In the genomic region with DNA sequence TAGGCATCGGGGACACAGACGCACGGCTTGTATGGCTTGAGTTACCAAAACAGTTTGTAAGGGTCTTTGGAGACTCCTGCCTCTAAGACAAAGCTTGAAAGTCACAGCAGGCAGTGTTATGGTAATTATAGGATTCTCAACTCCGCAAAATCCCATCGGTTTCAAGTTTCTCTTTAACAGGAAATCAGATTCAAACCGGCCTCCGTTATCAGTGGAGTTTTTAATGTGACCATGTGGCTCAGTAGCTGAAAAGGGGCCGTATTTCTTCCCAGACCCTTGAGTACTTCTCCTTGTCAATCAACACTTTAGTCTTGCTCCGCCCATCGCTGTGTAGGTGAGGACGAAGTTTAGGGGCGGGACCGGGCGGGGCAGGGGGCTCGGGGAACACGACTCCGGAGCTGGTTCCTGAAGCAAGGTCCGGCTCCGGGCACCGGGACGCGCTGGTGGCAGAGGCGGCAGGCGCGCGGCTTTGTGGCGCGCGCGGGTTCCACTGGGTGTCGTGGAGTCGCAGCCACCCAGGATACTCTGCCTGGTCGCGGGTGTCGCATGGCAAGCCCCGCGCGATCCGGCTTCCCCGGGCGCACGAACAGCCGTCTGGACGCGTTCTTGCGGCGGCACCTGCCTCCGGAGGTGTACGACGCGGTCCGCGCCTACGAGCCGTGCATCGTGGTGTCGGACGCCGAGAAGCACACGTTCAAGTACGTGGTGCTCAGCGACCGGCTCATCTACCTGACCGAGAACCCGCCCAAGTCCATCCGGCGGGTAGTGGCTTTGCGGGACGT, we compare ENCODE assay signal across 9 mouse cellular contexts. TPM values are rescaled to one million over a fixed set of nuclear protein-coding genes. Genes with fewer than 3 reads are reported as not detected.
DNase-seq lines count a peak whose midpoint lies in the region; ATAC-seq and TF ChIP-seq lines count a peak whose summit lies in the region.
"Had no signal": no experiment of that assay in that cellular context is flagged by ENCODE, and none has a peak within 500 bp of the region (broad histone marks: within the 10 kb centered on the region; RNA-seq: fewer than 3 reads in every experiment).

Gene D930020B18Rik (plus strand): TSS at position 317 of the 782 bp plus-strand sequence.

- H3K4me2 ChIP-seq in embryonic facial prominence, embryonic 11.5 days (ENCODE audit: low read depth, low read length): peak within 1 kb of the TSS; percentile 94
- peak within 1 kb of the TSS; percentile 98 for H3K4me2 ChIP-seq in hindbrain, embryonic 16.5 days (ENCODE audit: low read length)
- H3K4me2 ChIP-seq in liver, postnatal 0 days (ENCODE audit: low read depth, low read length): peak within 1 kb of the TSS; percentile 72
- H3K4me2 ChIP-seq in neural tube, embryonic 14.5 days (ENCODE audit: low read depth, low read length): peak within 1 kb of the TSS; percentile 87

- H3K79me2 ChIP-seq in MEL (ENCODE audit: control insufficient read depth, insufficient read depth, low read length, poor library complexity): peaks cover 8% of the 10 kb centered on the region

- TF ChIP-seq RAD21 in MEL (IDR thresholded peaks at IDR 0.05; ENCODE audit: low read depth, low read length): no peak

- under 1% methylated on average over 69 of the region's 69 CpGs for WGBS in embryonic facial prominence, embryonic 11.5 days
- under 1% methylated on average over 65 of the region's 69 CpGs for WGBS in hindbrain, embryonic 16.5 days
- WGBS in liver, postnatal 0 days (ENCODE audit: insufficient replicate concordance): under 1% methylated on average over 64 of the region's 69 CpGs
- WGBS in neural tube, embryonic 14.5 days: under 1% methylated on average over 69 of the region's 69 CpGs

- peak; percentile 24 for DNase-seq in gastrocnemius, adult 2 months
- no peak for DNase-seq in gastrocnemius, adult 8-10 months (ENCODE audit: low spot score in 2 of 2)
- peak; percentile 91 for DNase-seq in MEL (ENCODE audit: low read depth, low spot score)
- peak; percentile 79 for DNase-seq in embryonic facial prominence, embryonic 11.5 days (ENCODE audit: low spot score)
- peak; percentile 31 for DNase-seq in liver, postnatal 0 days
- no peak for DNase-seq in urinary bladder, postnatal 10 days (ENCODE audit: low spot score)

- no peaks in the 10 kb centered on the region for H3K27me3 ChIP-seq in MEL (ENCODE audit: control insufficient read depth in 1 of 2, insufficient read depth in 2 of 2, low read length in 2 of 2)
- H3K27me3 ChIP-seq in embryonic facial prominence, embryonic 11.5 days (ENCODE audit: control insufficient read depth, insufficient read depth, low read length): peaks cover 9% of the 10 kb centered on the region; the same call in 1 of the 2 replicates
- H3K27me3 ChIP-seq in hindbrain, embryonic 16.5 days (replicated peaks; ENCODE audit: control insufficient read depth, insufficient read depth, low read length): peaks cover 14% of the 10 kb centered on the region
- peaks cover 41% of the 10 kb centered on the region for H3K27me3 ChIP-seq in liver, postnatal 0 days (ENCODE audit: insufficient read depth, low read length)
- peaks cover 16% of the 10 kb centered on the region for H3K27me3 ChIP-seq in neural tube, embryonic 14.5 days (ENCODE audit: control insufficient read depth, insufficient read depth, low read length)

- no peak within 1 kb of the TSS for H3K27ac ChIP-seq in gastrocnemius, adult 2 months
- peak within 1 kb of the TSS; percentile 78 for H3K27ac ChIP-seq in MEL (ENCODE audit: control insufficient read depth, low read depth, low read length)
- no peak within 1 kb of the TSS for H3K27ac ChIP-seq in embryonic facial prominence, embryonic 11.5 days (replicated peaks; ENCODE audit: low read depth, low read length)
- H3K27ac ChIP-seq in hindbrain, embryonic 16.5 days (ENCODE audit: low read depth, low read length): no peak within 1 kb of the TSS
- H3K27ac ChIP-seq in liver, postnatal 0 days (ENCODE audit: low read depth): no peak within 1 kb of the TSS
- no peak within 1 kb of the TSS for H3K27ac ChIP-seq in neural tube, embryonic 14.5 days (ENCODE audit: low read depth, low read length)

- TF ChIP-seq POLR2A in MEL (IDR thresholded peaks at IDR 0.05; ENCODE audit: control insufficient read depth in 1 of 2, insufficient read depth in 1 of 2, low read depth in 1 of 2, low read length in 2 of 2, poor library complexity in 1 of 2): peak; percentile 47 to 57; a peak in 3 of 4 replicates

- intact Hi-C loops in gastrocnemius, adult 2 months (cut with DNase I): no loop called here

- H3K9ac ChIP-seq in MEL (ENCODE audit: control insufficient read depth, low read depth, low read length, poor library complexity, severe bottlenecking): peak within 1 kb of the TSS; percentile 62
- H3K9ac ChIP-seq in embryonic facial prominence, embryonic 11.5 days (replicated peaks; ENCODE audit: low read length): peak within 1 kb of the TSS; percentile 37
- peak within 1 kb of the TSS; percentile 62 for H3K9ac ChIP-seq in hindbrain, embryonic 16.5 days (ENCODE audit: low read depth, low read length)
- H3K9ac ChIP-seq in liver, postnatal 0 days (replicated peaks): no peak within 1 kb of the TSS; the same call in 1 of the 2 replicates
- H3K9ac ChIP-seq in neural tube, embryonic 14.5 days (replicated peaks; ENCODE audit: low read depth, low read length): peak within 1 kb of the TSS; percentile 48

- ATAC-seq in embryonic facial prominence, embryonic 11.5 days (replicated peaks; ENCODE audit: insufficient number of reproducible peaks, low FRiP score, low TSS enrichment, low read depth): no peak
- ATAC-seq in hindbrain, embryonic 16.5 days: peak; percentile 40; the same call in 1 of the 2 replicates
- no peak for ATAC-seq in liver, postnatal 0 days
- 0 out of 2 replicates have a peak, but pooled peaks have one; percentile 29 for ATAC-seq in neural tube, embryonic 14.5 days (ENCODE audit: low read depth)
- ATAC-seq: Patski had no signal

- H3K36me3 ChIP-seq in MEL (ENCODE audit: control insufficient read depth in 1 of 2, insufficient read depth in 2 of 2, low read length in 2 of 2): peaks cover 0 to 23% of the 10 kb centered on the region in 2 experiments; a peak in 2 of 4 replicates
- H3K36me3 ChIP-seq in embryonic facial prominence, embryonic 11.5 days (replicated peaks; ENCODE audit: control insufficient read depth, insufficient read depth, low read depth, low read length): no peaks in the 10 kb centered on the region
- no peaks in the 10 kb centered on the region for H3K36me3 ChIP-seq in hindbrain, embryonic 16.5 days (ENCODE audit: control insufficient read depth, insufficient read depth, low read length)
- H3K36me3 ChIP-seq in liver, postnatal 0 days (replicated peaks; ENCODE audit: insufficient read depth, low read length): no peaks in the 10 kb centered on the region
- H3K36me3 ChIP-seq in neural tube, embryonic 14.5 days (ENCODE audit: control insufficient read depth, insufficient read depth, low read length): no peaks in the 10 kb centered on the region

- peak within 1 kb of the TSS; percentile 75 for H3K4me3 ChIP-seq in gastrocnemius, adult 2 months
- H3K4me3 ChIP-seq in MEL (ENCODE audit: control insufficient read depth in 1 of 2, insufficient read depth in 1 of 2, low read depth in 2 of 2, low read length in 2 of 2): peak within 1 kb of the TSS; percentile 63 to 77
- peak within 1 kb of the TSS; percentile 47 for H3K4me3 ChIP-seq in embryonic facial prominence, embryonic 11.5 days (ENCODE audit: low read depth, low read length)
- peak within 1 kb of the TSS; percentile 59 for H3K4me3 ChIP-seq in hindbrain, embryonic 16.5 days (ENCODE audit: low read length)
- H3K4me3 ChIP-seq in liver, postnatal 0 days (ENCODE audit: low read depth, low read length): peak within 1 kb of the TSS; percentile 55
- peak within 1 kb of the TSS; percentile 40 for H3K4me3 ChIP-seq in neural tube, embryonic 14.5 days (ENCODE audit: low read depth, low read length)

- no peak for TF ChIP-seq CTCF in gastrocnemius, adult 2 months (IDR thresholded peaks at IDR 0.05)
- no peak for TF ChIP-seq CTCF in MEL (IDR thresholded peaks at IDR 0.05 in 2 of 3, conservative IDR thresholded peaks at IDR 0.05 in 1 of 3; ENCODE audit: control insufficient read depth in 1 of 3, insufficient read depth in 1 of 3, low read depth in 2 of 3, low read length in 3 of 3, poor library complexity in 1 of 3, severe bottlenecking in 1 of 3)
- TF ChIP-seq CTCF in liver, postnatal 0 days (IDR thresholded peaks at IDR 0.05; ENCODE audit: low read depth): no peak

- no peaks in the 10 kb centered on the region for H3K9me3 ChIP-seq in MEL (replicated peaks; ENCODE audit: insufficient read depth, low read length)
- H3K9me3 ChIP-seq in embryonic facial prominence, embryonic 11.5 days (replicated peaks; ENCODE audit: control insufficient read depth, low read length): no peaks in the 10 kb centered on the region
- H3K9me3 ChIP-seq in hindbrain, embryonic 16.5 days (ENCODE audit: control insufficient read depth, low read length): no peaks in the 10 kb centered on the region
- H3K9me3 ChIP-seq in liver, postnatal 0 days (ENCODE audit: low read length): no peaks in the 10 kb centered on the region
- H3K9me3 ChIP-seq in neural tube, embryonic 14.5 days (ENCODE audit: control insufficient read depth, low read length): no peaks in the 10 kb centered on the region

- peaks cover 5 to 18% of the 10 kb centered on the region in 2 experiments for H3K4me1 ChIP-seq in MEL (ENCODE audit: control insufficient read depth in 1 of 2, insufficient read depth in 2 of 2, low read length in 2 of 2)
- H3K4me1 ChIP-seq in embryonic facial prominence, embryonic 11.5 days (ENCODE audit: control insufficient read depth, insufficient read depth, low read length): peaks cover 4% of the 10 kb centered on the region; the same call in 1 of the 2 replicates
- peaks cover 17% of the 10 kb centered on the region for H3K4me1 ChIP-seq in hindbrain, embryonic 16.5 days (ENCODE audit: control insufficient read depth, insufficient read depth, low read depth, low read length)
- H3K4me1 ChIP-seq in liver, postnatal 0 days (ENCODE audit: insufficient read depth): peaks cover 16% of the 10 kb centered on the region; the same call in 1 of the 2 replicates
- peaks cover 8% of the 10 kb centered on the region; the same call in 1 of the 2 replicates for H3K4me1 ChIP-seq in neural tube, embryonic 14.5 days (ENCODE audit: control insufficient read depth, insufficient read depth, low read length)

- no peak for TF ChIP-seq EP300 in MEL (IDR thresholded peaks at IDR 0.05; ENCODE audit: low read depth in 1 of 2, low read length in 2 of 2)
- TF ChIP-seq EP300 in liver, postnatal 0 days (IDR thresholded peaks at IDR 0.05; ENCODE audit: low read depth): no peak

RNA-seq across cellular contexts. Expression of gene D930020B18Rik, which starts in this region (rescaled TPM):
- total RNA-seq in gastrocnemius, adult 2 months (2021): not detected
- total RNA-seq in gastrocnemius, adult 8-10 months (2022): not detected
- 0.46 and 0.65 TPM in 2 replicates for total RNA-seq in MEL (2012; rRNA removed)
- under 1 TPM in 1 of 2 experiments, not detected in 1; 0.61 TPM for polyA plus RNA-seq in MEL (2012; ENCODE audit: insufficient read depth in 1 of 2, insufficient read length in 2 of 2, low read depth in 1 of 2, low replicate concordance in 2 of 2, missing spikeins in 1 of 2)
- polyA plus RNA-seq in embryonic facial prominence, embryonic 11.5 days (2014; fragmentation: Nextera tagmentation; extraction: Ambion mirVana): 1.4 and 1.8 TPM in 2 replicates
- 0.13 and 0.24 TPM in 2 replicates for polyA plus RNA-seq in hindbrain, embryonic 16.5 days (2015; fragmentation: Nextera tagmentation; extraction: Ambion mirVana)
- polyA plus RNA-seq in liver, postnatal 0 days (2015; fragmentation: Nextera tagmentation; extraction: Ambion mirVana): not detected in 2 replicates
- polyA plus RNA-seq in neural tube, embryonic 14.5 days (2014; fragmentation: Nextera tagmentation; extraction: Ambion mirVana): 0.08 and 0.12 TPM in 2 replicates
- polyA plus RNA-seq: Patski had no signal

Comparison
In these comparisons a context has a peak if more than half of its experiments do, and no peak if none do; other contexts are left out.
1. Peak in DNase-seq and H3K4me3 ChIP-seq in gastrocnemius, adult 2 months; RNA of the gene not detected or under 1 TPM.
2. Peak in DNase-seq, H3K4me3 ChIP-seq, H3K27ac ChIP-seq and H3K9ac ChIP-seq in MEL; RNA of the gene not detected or under 1 TPM.
3. Peak in ATAC-seq, H3K4me3 ChIP-seq, H3K9ac ChIP-seq and H3K4me2 ChIP-seq in hindbrain, embryonic 16.5 days; RNA of the gene not detected or under 1 TPM.
4. Peak in DNase-seq, H3K4me3 ChIP-seq and H3K4me2 ChIP-seq in liver, postnatal 0 days; RNA of the gene not detected or under 1 TPM.
5. Peak in ATAC-seq, H3K4me3 ChIP-seq, H3K9ac ChIP-seq and H3K4me2 ChIP-seq in neural tube, embryonic 14.5 days; RNA of the gene not detected or under 1 TPM.